Mouse (Mus musculus) heart, adult 2 months (tissue): ENCODE measurements around the gene Fam129c.

Experiments
- CTCF ChIP-seq: fragments of 200-600 bp; IDR thresholded peaks from 2 replicates; pipeline ENCODE4 v1.8.1; 2022; ENCODE audit warnings: antibody characterized with exemption, mild to moderate bottlenecking, moderate library complexity
- POLR2A ChIP-seq: fragments of 200-500 bp; IDR thresholded peaks from 2 replicates; pipeline ENCODE4 v1.6.1; 2011; ENCODE audit warnings: mild to moderate bottlenecking, low read depth, low read length, control low read depth; ENCODE audit not compliant: insufficient read depth

DNA sequence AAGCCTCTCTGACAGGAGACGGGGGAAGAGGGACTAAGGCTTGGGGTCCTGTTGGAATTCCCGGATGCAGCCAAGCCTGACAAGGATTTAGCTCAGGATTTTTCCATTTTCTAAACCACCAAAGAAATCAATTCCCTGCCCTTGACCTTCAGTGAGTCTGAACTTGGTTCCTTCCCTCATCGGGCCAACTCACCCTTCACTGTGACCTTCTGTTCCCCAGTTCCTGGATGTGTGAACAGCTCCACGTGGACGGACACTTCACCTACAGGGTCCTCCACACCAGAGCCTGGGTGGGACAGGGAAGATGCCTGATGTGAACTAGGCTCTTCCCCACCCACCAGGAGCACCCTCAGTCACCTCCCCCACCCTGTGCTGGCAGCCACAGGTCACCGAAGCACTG lies 33.3 kb downstream of the Fam129c start:
- TF ChIP-seq POLR2A (no peak), CTCF (no peak)
